Mouse (Mus musculus): ENCODE measurements around the gene Olfr723.
"Not testable (repeated sequence)": the region's sequence is repeated elsewhere in the genome, so short reads cannot be mapped to it uniquely, and the experiment has no call there.

Olfr723 gene

DNA sequence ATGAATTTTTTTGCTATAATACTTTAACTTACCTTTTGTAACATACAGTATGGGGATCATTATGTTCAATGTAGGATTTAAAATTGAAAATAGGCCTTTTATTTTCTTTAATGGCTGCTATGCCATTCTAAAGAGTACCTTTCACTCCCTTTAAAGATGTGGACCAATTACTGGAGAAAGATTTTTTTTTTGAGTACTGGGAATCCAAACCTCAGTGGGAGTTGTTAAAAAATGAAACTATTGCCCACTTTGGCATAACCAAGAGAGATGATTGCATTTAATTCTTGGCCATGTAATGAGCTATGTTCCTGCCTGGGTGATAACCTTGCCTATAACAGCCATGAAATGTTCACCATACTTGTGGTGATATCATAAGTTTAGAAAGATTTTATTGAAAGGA, at the start of gene Olfr723:
Gene Olfr723 (minus strand): TSS at position 101 of the 400 bp plus-strand sequence.
- H3K27me3 ChIP-seq (ENCODE audit: insufficient read depth, low read length); H3K4me1 ChIP-seq (replicated peaks; ENCODE audit: low read depth, low read length); H3K4me3 ChIP-seq (replicated peaks; ENCODE audit: low read length); H3K36me3 ChIP-seq (ENCODE audit: insufficient read depth, low read length): not testable (repeated sequence)
- peaks cover 15% of the 10 kb centered on the region; the same call in 1 of the 2 replicates for H3K9me3 ChIP-seq (ENCODE audit: low read length)

DNA sequence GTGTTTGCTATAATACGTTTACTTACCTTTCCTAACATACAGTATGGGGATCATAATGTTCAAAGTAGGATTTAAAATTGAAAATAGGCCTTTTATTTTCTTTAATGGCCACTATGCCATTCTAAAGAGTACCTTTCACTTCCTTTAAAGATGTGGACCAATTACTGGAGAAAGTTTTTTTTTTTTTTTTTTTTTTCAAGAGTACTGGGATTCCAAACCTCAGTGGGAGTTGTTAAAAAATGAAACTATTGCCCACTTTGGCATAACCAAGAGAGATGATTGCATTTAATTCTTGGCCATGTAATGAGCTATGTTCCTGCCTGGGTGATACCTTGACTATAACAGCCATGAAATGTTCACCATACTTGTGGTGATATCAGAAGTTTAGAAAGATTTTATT, 31.6 kb upstream of the Olfr723 start, which contains the start of gene Olfr724:
Gene Olfr724 (minus strand): TSS at position 101 of the 400 bp plus-strand sequence.
- not testable (repeated sequence) for H3K4me3 ChIP-seq (replicated peaks; ENCODE audit: low read length); H3K36me3 ChIP-seq (ENCODE audit: insufficient read depth, low read length); H3K4me1 ChIP-seq (replicated peaks; ENCODE audit: low read depth, low read length); H3K27me3 ChIP-seq (ENCODE audit: insufficient read depth, low read length)
- H3K9me3 ChIP-seq (ENCODE audit: low read length) = peaks cover 24% of the 10 kb centered on the region

DNA sequence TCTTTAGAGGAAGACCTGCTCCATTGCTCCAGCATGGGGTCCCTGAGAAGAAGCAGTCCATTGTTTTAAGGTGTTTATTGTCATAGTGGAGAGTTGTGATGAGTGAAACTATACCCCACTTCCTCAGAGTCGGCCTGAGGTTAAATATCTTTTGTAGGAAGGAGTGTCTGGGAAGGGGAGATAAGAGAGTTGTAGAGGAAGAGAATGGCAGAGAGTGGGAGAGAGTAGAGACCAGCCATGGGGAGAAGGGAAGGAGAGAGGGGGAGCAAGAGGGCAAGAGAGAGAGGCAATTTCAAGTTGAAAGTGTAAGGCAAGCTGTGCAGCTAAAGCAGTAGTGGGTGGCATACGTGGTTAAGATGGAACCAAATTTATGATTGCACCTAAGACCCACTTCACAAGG, 24.3 kb upstream of the Olfr723 start:
- TF ChIP-seq CTCF (conservative IDR thresholded peaks at IDR 0.05; ENCODE audit: low read length) = no peak
- no peak for TF ChIP-seq NANOG (IDR thresholded peaks at IDR 0.05; ENCODE audit: borderline replicate concordance, low read length)
- TF ChIP-seq POU5F1 (IDR thresholded peaks at IDR 0.05; ENCODE audit: borderline replicate concordance, low read length) = no peak
- Histone ChIP-seq H3K9me3 (ENCODE audit: low read length) (peaks cover 74% of the 10 kb centered on the region), H3K4me3 (replicated peaks; ENCODE audit: low read length) (no peak overlapping the region), H3K36me3 (ENCODE audit: insufficient read depth, low read length) (no peaks in the 10 kb centered on the region), H3K27me3 (ENCODE audit: insufficient read depth, low read length) (no peaks in the 10 kb centered on the region), H3K4me1 (replicated peaks; ENCODE audit: low read depth, low read length) (no peaks in the 10 kb centered on the region)

DNA sequence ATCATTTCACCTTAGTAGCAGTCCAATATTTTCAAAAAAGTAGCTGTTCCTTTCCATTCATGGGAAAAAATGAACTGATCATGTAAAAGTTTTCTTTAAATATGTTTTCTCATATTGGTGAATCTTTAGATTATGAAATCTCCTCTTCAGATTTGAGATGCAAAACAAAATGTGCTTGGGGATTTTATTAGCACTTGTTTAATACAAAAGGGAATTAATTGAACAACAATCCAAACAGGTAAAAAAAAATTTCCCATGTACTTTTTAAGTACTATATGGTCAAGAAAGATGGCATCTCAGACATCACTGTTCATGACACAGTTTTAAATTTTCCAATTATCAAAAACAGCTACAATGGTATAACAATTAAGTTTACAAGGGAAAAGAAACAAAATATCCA, 29.7 kb downstream of the Olfr723 start, which contains the start of gene Olfr722:
Gene Olfr722 (minus strand): TSS at position 101 of the 400 bp plus-strand sequence.
- no peak within 1 kb of the TSS for H3K4me3 ChIP-seq (replicated peaks; ENCODE audit: low read length)
- no peaks in the 10 kb centered on the region for H3K9me3 ChIP-seq (ENCODE audit: low read length)
- TF ChIP-seq CTCF (conservative IDR thresholded peaks at IDR 0.05; ENCODE audit: low read length) = no peak
- no peak for TF ChIP-seq NANOG (IDR thresholded peaks at IDR 0.05; ENCODE audit: borderline replicate concordance, low read length)
- TF ChIP-seq POU5F1 (IDR thresholded peaks at IDR 0.05; ENCODE audit: borderline replicate concordance, low read length) = no peak
- H3K36me3 ChIP-seq (ENCODE audit: insufficient read depth, low read length) = no peaks in the 10 kb centered on the region
- H3K27me3 ChIP-seq (ENCODE audit: insufficient read depth, low read length) = no peaks in the 10 kb centered on the region
- H3K4me1 ChIP-seq (replicated peaks; ENCODE audit: low read depth, low read length) = no peaks in the 10 kb centered on the region
